Mouse (Mus musculus): Measurements from ENCODE around the gene Igf1. TPM values are rescaled to one million over a fixed set of nuclear protein-coding genes. Genes with fewer than 3 reads are reported as not detected.

The Igf1 gene
- polyA plus RNA-seq, 1 experiment = 73.2 TPM

- H3K27ac ChIP-seq (ENCODE audit: insufficient read depth, low read length) = no peak overlapping the region
- no peak overlapping the region for H3K4me3 ChIP-seq (ENCODE audit: insufficient read depth, low read length)
- TF ChIP-seq POLR2A (IDR thresholded peaks at IDR 0.05; ENCODE audit: low read depth, low read length) (no peak), CTCF (IDR thresholded peaks at IDR 0.05; ENCODE audit: borderline replicate concordance, insufficient read depth, low read length) (no peak)
- no peaks in the 10 kb centered on the region for H3K4me1 ChIP-seq (ENCODE audit: control insufficient read depth, insufficient read depth, low read length)
Measured at GRCm38 (mm10) chr10:87839454-87839853, 18.6 kb upstream of the Igf1 start.

GRCm38 (mm10) chr10:87842501-87842900 lies 15.6 kb upstream of the Igf1 start:
- Histone ChIP-seq H3K4me3 (ENCODE audit: insufficient read depth, low read length) (no peak overlapping the region), H3K4me1 (ENCODE audit: control insufficient read depth, insufficient read depth, low read length) (no peaks in the 10 kb centered on the region), H3K27ac (ENCODE audit: insufficient read depth, low read length) (no peak overlapping the region)
- no peak for TF ChIP-seq POLR2A (IDR thresholded peaks at IDR 0.05; ENCODE audit: low read depth, low read length)
- no peak for TF ChIP-seq CTCF (IDR thresholded peaks at IDR 0.05; ENCODE audit: borderline replicate concordance, insufficient read depth, low read length)

- H3K4me1 ChIP-seq (ENCODE audit: control insufficient read depth, insufficient read depth, low read length) = no peaks in the 10 kb centered on the region
- no peak overlapping the region for H3K27ac ChIP-seq (ENCODE audit: insufficient read depth, low read length)
- H3K4me3 ChIP-seq (ENCODE audit: insufficient read depth, low read length) = no peak overlapping the region
- TF ChIP-seq POLR2A (IDR thresholded peaks at IDR 0.05; ENCODE audit: low read depth, low read length) (no peak), CTCF (IDR thresholded peaks at IDR 0.05; ENCODE audit: borderline replicate concordance, insufficient read depth, low read length) (no peak)
Measured at GRCm38 (mm10) chr10:87844917-87845552, 13.0 kb upstream of the Igf1 start.

- H3K4me3 ChIP-seq (ENCODE audit: insufficient read depth, low read length) = no peak overlapping the region
- H3K4me1 ChIP-seq (ENCODE audit: control insufficient read depth, insufficient read depth, low read length) = no peaks in the 10 kb centered on the region
- TF ChIP-seq POLR2A (IDR thresholded peaks at IDR 0.05; ENCODE audit: low read depth, low read length) (no peak), CTCF (IDR thresholded peaks at IDR 0.05; ENCODE audit: borderline replicate concordance, insufficient read depth, low read length) (no peak)
- H3K27ac ChIP-seq (ENCODE audit: insufficient read depth, low read length) = no peak overlapping the region
Measured at GRCm38 (mm10) chr10:87847882-87848281, 10.2 kb upstream of the Igf1 start.

- Histone ChIP-seq H3K4me3 (ENCODE audit: insufficient read depth, low read length) (no peak overlapping the region), H3K4me1 (ENCODE audit: control insufficient read depth, insufficient read depth, low read length) (no peaks in the 10 kb centered on the region), H3K27ac (ENCODE audit: insufficient read depth, low read length) (no peak overlapping the region)
- no peak for TF ChIP-seq POLR2A (IDR thresholded peaks at IDR 0.05; ENCODE audit: low read depth, low read length)
- TF ChIP-seq CTCF (IDR thresholded peaks at IDR 0.05; ENCODE audit: borderline replicate concordance, insufficient read depth, low read length) = no peak
Measured at GRCm38 (mm10) chr10:87848419-87848818, 9.6 kb upstream of the Igf1 start.

- TF ChIP-seq POLR2A (IDR thresholded peaks at IDR 0.05; ENCODE audit: low read depth, low read length) (no peak), CTCF (IDR thresholded peaks at IDR 0.05; ENCODE audit: borderline replicate concordance, insufficient read depth, low read length) (no peak)
- Histone ChIP-seq H3K4me3 (ENCODE audit: insufficient read depth, low read length) (no peak overlapping the region), H3K27ac (ENCODE audit: insufficient read depth, low read length) (no peak overlapping the region), H3K4me1 (ENCODE audit: control insufficient read depth, insufficient read depth, low read length) (no peaks in the 10 kb centered on the region)
Measured at GRCm38 (mm10) chr10:87851492-87851891, 6.6 kb upstream of the Igf1 start.

- no peak overlapping the region for H3K4me3 ChIP-seq (ENCODE audit: insufficient read depth, low read length)
- TF ChIP-seq CTCF (IDR thresholded peaks at IDR 0.05; ENCODE audit: borderline replicate concordance, insufficient read depth, low read length) = no peak
- no peak for TF ChIP-seq POLR2A (IDR thresholded peaks at IDR 0.05; ENCODE audit: low read depth, low read length)
- H3K27ac ChIP-seq (ENCODE audit: insufficient read depth, low read length) = no peak overlapping the region
- H3K4me1 ChIP-seq (ENCODE audit: control insufficient read depth, insufficient read depth, low read length) = peaks cover 11% of the 10 kb centered on the region
Measured at GRCm38 (mm10) chr10:87854408-87854807, 3.7 kb upstream of the Igf1 start.

- no peak for TF ChIP-seq CTCF (IDR thresholded peaks at IDR 0.05; ENCODE audit: borderline replicate concordance, insufficient read depth, low read length)
- no peak for TF ChIP-seq POLR2A (IDR thresholded peaks at IDR 0.05; ENCODE audit: low read depth, low read length)
- Histone ChIP-seq H3K27ac (ENCODE audit: insufficient read depth, low read length) (no peak overlapping the region), H3K4me1 (ENCODE audit: control insufficient read depth, insufficient read depth, low read length) (peaks cover 11% of the 10 kb centered on the region), H3K4me3 (ENCODE audit: insufficient read depth, low read length) (no peak overlapping the region)
Measured at GRCm38 (mm10) chr10:87855423-87856122, 2.5 kb upstream of the Igf1 start.

- TF ChIP-seq CTCF (IDR thresholded peaks at IDR 0.05; ENCODE audit: borderline replicate concordance, insufficient read depth, low read length) (no peak), POLR2A (IDR thresholded peaks at IDR 0.05; ENCODE audit: low read depth, low read length) (no peak)
- Histone ChIP-seq H3K27ac (ENCODE audit: insufficient read depth, low read length) (no peak overlapping the region), H3K4me1 (ENCODE audit: control insufficient read depth, insufficient read depth, low read length) (peaks cover 11% of the 10 kb centered on the region), H3K4me3 (ENCODE audit: insufficient read depth, low read length) (no peak overlapping the region)
Measured at GRCm38 (mm10) chr10:87857215-87857955, 680 bp upstream of the Igf1 start.

GRCm38 (mm10) chr10:87858939-87859338 lies 874 bp downstream of the Igf1 start:
- H3K4me3 ChIP-seq (ENCODE audit: insufficient read depth, low read length) = peak overlapping the region; percentile 30; the same call in 1 of the 2 replicates
- peaks cover 15% of the 10 kb centered on the region for H3K4me1 ChIP-seq (ENCODE audit: control insufficient read depth, insufficient read depth, low read length)
- TF ChIP-seq POLR2A (IDR thresholded peaks at IDR 0.05; ENCODE audit: low read depth, low read length) (no peak), CTCF (IDR thresholded peaks at IDR 0.05; ENCODE audit: borderline replicate concordance, insufficient read depth, low read length) (no peak)
- peak overlapping the region; percentile 66 for H3K27ac ChIP-seq (ENCODE audit: insufficient read depth, low read length)

All from embryonic fibroblast, embryonic 13.5 days (primary cell).